Mouse (Mus musculus) kidney, embryonic 14.5 days (tissue): ENCODE measurements at regions not wholly inside any gene's neighbourhood (a gene's known extent, or its start where the extent isn't known, plus 50 kb on each side); places are given as distances from the start of the nearest gene placed in this dataset.
"Not testable (repeated sequence)": the region's sequence is repeated elsewhere in the genome, so short reads cannot be mapped to it uniquely, and the experiment has no call there.

Experiments used
- ATAC-seq: fragments of 200-750 bp; cut with Nextera tagmentation; 2 replicates; pipeline ENCODE4 v1.8.0; 2017; ENCODE audit warnings: moderate number of reproducible peaks, mild to moderate bottlenecking, moderate TSS enrichment, moderate library complexity; ENCODE audit not compliant: low FRiP score, low TSS enrichment
- H3K27ac ChIP-seq: fragments of 300-500 bp; sonication (generic); 2 replicates; pipeline ENCODE4 v1.5.1; 2014; ENCODE audit warnings: low read depth, mild to moderate bottlenecking, low read length, moderate library complexity, mixed read lengths
- H3K27me3 ChIP-seq: fragments of 300-500 bp; sonication (generic); 2 replicates; pipeline ENCODE4 v1.6.1; 2014; ENCODE audit warnings: mild to moderate bottlenecking, low read length; ENCODE audit not compliant: control insufficient read depth, insufficient read depth
- H3K36me3 ChIP-seq: fragments of 300-500 bp; sonication (generic); 2 replicates; pipeline ENCODE4 v1.6.1; 2014; ENCODE audit warnings: low read length, mixed read lengths; ENCODE audit not compliant: control insufficient read depth, insufficient read depth
- H3K4me1 ChIP-seq: fragments of 300-500 bp; sonication (generic); 2 replicates; pipeline ENCODE4 v1.6.1; 2014; ENCODE audit warnings: low read length, mixed read lengths; ENCODE audit not compliant: control insufficient read depth, insufficient read depth
- H3K4me2 ChIP-seq: fragments of 300-500 bp; sonication (generic); replicated peaks from 2 replicates; pipeline ENCODE4 v1.6.1; 2014; ENCODE audit warnings: low read depth, mild to moderate bottlenecking, low read length
- H3K4me3 ChIP-seq: fragments of 300-500 bp; sonication (generic); 2 replicates; pipeline ENCODE4 v1.5.1; 2014; ENCODE audit warnings: mild to moderate bottlenecking, low read length
- H3K9ac ChIP-seq: fragments of 300-500 bp; sonication (generic); 2 replicates; pipeline ENCODE4 v1.6.1; 2014; ENCODE audit warnings: low read depth, mild to moderate bottlenecking, low read length, moderate library complexity
- H3K9me3 ChIP-seq: fragments of 300-500 bp; sonication (generic); 2 replicates; pipeline ENCODE4 v1.6.1; 2016; ENCODE audit warnings: low read length; ENCODE audit not compliant: control insufficient read depth
- WGBS: fragments of 180-500 bp; shearing (Covaris S2); extraction: QIAGEN DNeasy Blood & Tissue Kit; methylation state at CpG from one replicate; pipeline ENCODE4 v1.1.7; 2014; 5-methylcytosine and 5-hydroxymethylcytosine counted together

- not testable (repeated sequence) for H3K4me2 ChIP-seq, H3K4me3 ChIP-seq, H3K27me3 ChIP-seq, H3K9me3 ChIP-seq, H3K36me3 ChIP-seq, H3K9ac ChIP-seq, H3K4me1 ChIP-seq, ATAC-seq, H3K27ac ChIP-seq
- 86% methylated on average over 1 of the region's 1 CpGs for WGBS
These were observed 98.4 kb downstream of the Gm15319 start for GRCm38 (mm10) chr8:20264612-20265011.

- not testable (repeated sequence) for ATAC-seq, H3K9me3 ChIP-seq, H3K27ac ChIP-seq, H3K4me1 ChIP-seq, H3K4me3 ChIP-seq, H3K4me2 ChIP-seq, H3K9ac ChIP-seq, H3K27me3 ChIP-seq, H3K36me3 ChIP-seq
- 89% methylated on average over 3 of the region's 3 CpGs for WGBS
These were observed 98.9 kb downstream of the Gm15319 start for GRCm38 (mm10) chr8:20264106-20264505.

- 84% methylated on average over 5 of the region's 7 CpGs for WGBS
- not testable (repeated sequence) for H3K9ac ChIP-seq, H3K4me2 ChIP-seq, H3K4me3 ChIP-seq, H3K27ac ChIP-seq, H3K27me3 ChIP-seq, ATAC-seq, H3K36me3 ChIP-seq, H3K4me1 ChIP-seq, H3K9me3 ChIP-seq
These were observed 100.0 kb downstream of the Gm15319 start for GRCm38 (mm10) chr8:20262847-20263570.

- H3K4me2 ChIP-seq, H3K9ac ChIP-seq, H3K27ac ChIP-seq, H3K4me1 ChIP-seq, H3K36me3 ChIP-seq, H3K9me3 ChIP-seq, H3K27me3 ChIP-seq, H3K4me3 ChIP-seq: not testable (repeated sequence)
- ATAC-seq, result peak; percentile 89
- no CpG with 5 or more reads among the region's 3 CpGs for WGBS
These were observed 100.8 kb downstream of the Gm15319 start for GRCm38 (mm10) chr8:20262253-20262652.

GRCm38 (mm10) chr8:20261452-20262181 is 101.4 kb downstream of the Gm15319 start:
- ATAC-seq, result peak; percentile 76
- 66% methylated on average over 6 of the region's 9 CpGs for WGBS

GRCm38 (mm10) chr8:20261007-20261406 is 102.0 kb downstream of the Gm15319 start:
- not testable (repeated sequence) for ATAC-seq
- no CpG with 5 or more reads among the region's 2 CpGs for WGBS

More at GRCm38 (mm10) chr8:20261452-20262181, 101.4 kb downstream of the Gm15319 start:
- H3K4me1 ChIP-seq, H3K27ac ChIP-seq, H3K4me2 ChIP-seq, H3K27me3 ChIP-seq, H3K9me3 ChIP-seq, H3K36me3 ChIP-seq, H3K4me3 ChIP-seq, H3K9ac ChIP-seq: not testable (repeated sequence)

GRCm38 (mm10) chr8:20260125-20260640 is 102.8 kb downstream of the Gm15319 start:
- 78% methylated on average over 3 of the region's 7 CpGs for WGBS
- not testable (repeated sequence) for H3K9me3 ChIP-seq, ATAC-seq, H3K9ac ChIP-seq, H3K36me3 ChIP-seq, H3K27me3 ChIP-seq, H3K4me3 ChIP-seq, H3K4me2 ChIP-seq, H3K4me1 ChIP-seq, H3K27ac ChIP-seq

More at GRCm38 (mm10) chr8:20261007-20261406, 102.0 kb downstream of the Gm15319 start:
- H3K27ac ChIP-seq, H3K27me3 ChIP-seq, H3K36me3 ChIP-seq, H3K9me3 ChIP-seq, H3K4me3 ChIP-seq, H3K9ac ChIP-seq, H3K4me2 ChIP-seq, H3K4me1 ChIP-seq: not testable (repeated sequence)

- H3K9ac ChIP-seq, H3K4me1 ChIP-seq, H3K27ac ChIP-seq, H3K4me2 ChIP-seq, H3K27me3 ChIP-seq, ATAC-seq, H3K9me3 ChIP-seq, H3K36me3 ChIP-seq, H3K4me3 ChIP-seq: not testable (repeated sequence)
- WGBS, result 83% methylated on average over 6 of the region's 8 CpGs
These were observed 103.3 kb downstream of the Gm15319 start for GRCm38 (mm10) chr8:20259662-20260061.
